Mouse (Mus musculus): ENCODE results near the gene Tut1. TPM values are rescaled to one million over a fixed set of nuclear protein-coding genes. Genes with fewer than 3 reads are reported as not detected.

Tut1 gene
- polyA plus RNA-seq, 1 experiment from 2014 or later: 19.8 TPM

GRCm38 (mm10) chr19:8982303-8983149 lies 28.9 kb downstream of the Tut1 start:
- Histone ChIP-seq H3K27ac (ENCODE audit: low read depth, low read length) (peak overlapping the region; percentile 77), H3K27me3 (ENCODE audit: control insufficient read depth, insufficient read depth, low read length) (no peaks in the 10 kb centered on the region), H3K9ac (ENCODE audit: low read depth, low read length) (0 out of 2 replicates have a peak overlapping the region, but pooled peaks have one; percentile 18), H3K36me3 (ENCODE audit: control insufficient read depth, insufficient read depth, low read length) (peaks cover 27% of the 10 kb centered on the region), H3K4me3 (ENCODE audit: low read depth, low read length) (no peak overlapping the region), H3K9me3 (replicated peaks; ENCODE audit: control insufficient read depth, low read length) (no peaks in the 10 kb centered on the region), H3K4me2 (peak overlapping the region; percentile 22), H3K4me1 (ENCODE audit: control insufficient read depth, insufficient read depth, low read length) (peaks cover 48% of the 10 kb centered on the region)
- 26% methylated on average over 5 of the region's 5 CpGs for WGBS (ENCODE audit: insufficient replicate concordance)
- no peak for ATAC-seq (replicated peaks; ENCODE audit: insufficient number of reproducible peaks, low FRiP score, low TSS enrichment)

GRCm38 (mm10) chr19:8983150-8983650 lies 29.6 kb downstream of the Tut1 start:
- no peak overlapping the region for H3K9ac ChIP-seq (ENCODE audit: low read depth, low read length)
- 0 out of 2 replicates have a peak, but pooled peaks have one; percentile 29 for ATAC-seq (replicated peaks; ENCODE audit: insufficient number of reproducible peaks, low FRiP score, low TSS enrichment)
- 6% methylated on average over 4 of the region's 4 CpGs for WGBS (ENCODE audit: insufficient replicate concordance)
- H3K36me3 ChIP-seq (ENCODE audit: control insufficient read depth, insufficient read depth, low read length): peaks cover 22% of the 10 kb centered on the region
- peak overlapping the region; percentile 22 for H3K4me2 ChIP-seq
- H3K4me3 ChIP-seq (ENCODE audit: low read depth, low read length): no peak overlapping the region
- peaks cover 53% of the 10 kb centered on the region for H3K4me1 ChIP-seq (ENCODE audit: control insufficient read depth, insufficient read depth, low read length)
- H3K27me3 ChIP-seq (ENCODE audit: control insufficient read depth, insufficient read depth, low read length): no peaks in the 10 kb centered on the region
- peak overlapping the region; percentile 77 for H3K27ac ChIP-seq (ENCODE audit: low read depth, low read length)
- no peaks in the 10 kb centered on the region for H3K9me3 ChIP-seq (replicated peaks; ENCODE audit: control insufficient read depth, low read length)

GRCm38 (mm10) chr19:8984255-8984868 lies 30.7 kb downstream of the Tut1 start:
- no peak for ATAC-seq (replicated peaks; ENCODE audit: insufficient number of reproducible peaks, low FRiP score, low TSS enrichment)
- H3K4me2 ChIP-seq: peak overlapping the region; percentile 6; the same call in 1 of the 2 replicates
- H3K9me3 ChIP-seq (replicated peaks; ENCODE audit: control insufficient read depth, low read length): no peaks in the 10 kb centered on the region
- peaks cover 10% of the 10 kb centered on the region for H3K36me3 ChIP-seq (ENCODE audit: control insufficient read depth, insufficient read depth, low read length)
- H3K9ac ChIP-seq (ENCODE audit: low read depth, low read length): no peak overlapping the region
- H3K27ac ChIP-seq (ENCODE audit: low read depth, low read length): peak overlapping the region; percentile 77; the same call in 1 of the 2 replicates
- peaks cover 60% of the 10 kb centered on the region for H3K4me1 ChIP-seq (ENCODE audit: control insufficient read depth, insufficient read depth, low read length)
- no peaks in the 10 kb centered on the region for H3K27me3 ChIP-seq (ENCODE audit: control insufficient read depth, insufficient read depth, low read length)
- H3K4me3 ChIP-seq (ENCODE audit: low read depth, low read length): no peak overlapping the region
- 23% methylated on average over 7 of the region's 7 CpGs for WGBS (ENCODE audit: insufficient replicate concordance)

GRCm38 (mm10) chr19:8985891-8986290 lies 32.2 kb downstream of the Tut1 start:
- no peak overlapping the region for H3K27ac ChIP-seq (ENCODE audit: low read depth, low read length)
- 57% methylated on average over 5 of the region's 5 CpGs for WGBS (ENCODE audit: insufficient replicate concordance)
- peaks cover 61% of the 10 kb centered on the region for H3K4me1 ChIP-seq (ENCODE audit: control insufficient read depth, insufficient read depth, low read length)
- no peak for ATAC-seq (replicated peaks; ENCODE audit: insufficient number of reproducible peaks, low FRiP score, low TSS enrichment)
- no peak overlapping the region for H3K4me2 ChIP-seq
- H3K4me3 ChIP-seq (ENCODE audit: low read depth, low read length): no peak overlapping the region
- no peaks in the 10 kb centered on the region for H3K27me3 ChIP-seq (ENCODE audit: control insufficient read depth, insufficient read depth, low read length)
- no peak overlapping the region for H3K9ac ChIP-seq (ENCODE audit: low read depth, low read length)
- H3K9me3 ChIP-seq (replicated peaks; ENCODE audit: control insufficient read depth, low read length): no peaks in the 10 kb centered on the region
- H3K36me3 ChIP-seq (ENCODE audit: control insufficient read depth, insufficient read depth, low read length): no peaks in the 10 kb centered on the region

- Histone ChIP-seq H3K9me3 (replicated peaks; ENCODE audit: control insufficient read depth, low read length) (no peaks in the 10 kb centered on the region), H3K4me3 (ENCODE audit: low read depth, low read length) (no peak overlapping the region), H3K36me3 (ENCODE audit: control insufficient read depth, insufficient read depth, low read length) (no peaks in the 10 kb centered on the region), H3K4me2 (peak overlapping the region; percentile 12), H3K4me1 (ENCODE audit: control insufficient read depth, insufficient read depth, low read length) (peaks cover 63% of the 10 kb centered on the region), H3K9ac (ENCODE audit: low read depth, low read length) (no peak overlapping the region), H3K27ac (ENCODE audit: low read depth, low read length) (peak overlapping the region; percentile 90), H3K27me3 (ENCODE audit: control insufficient read depth, insufficient read depth, low read length) (no peaks in the 10 kb centered on the region)
- ATAC-seq (replicated peaks; ENCODE audit: insufficient number of reproducible peaks, low FRiP score, low TSS enrichment): no peak
- 25% methylated on average over 2 of the region's 2 CpGs for WGBS (ENCODE audit: insufficient replicate concordance)
These were observed 34.2 kb downstream of the Tut1 start for GRCm38 (mm10) chr19:8987816-8988215.

GRCm38 (mm10) chr19:8988346-8989065 lies 34.9 kb downstream of the Tut1 start:
- Histone ChIP-seq H3K9me3 (replicated peaks; ENCODE audit: control insufficient read depth, low read length) (no peaks in the 10 kb centered on the region), H3K9ac (ENCODE audit: low read depth, low read length) (peak overlapping the region; percentile 86), H3K27me3 (ENCODE audit: control insufficient read depth, insufficient read depth, low read length) (no peaks in the 10 kb centered on the region), H3K4me2 (peak overlapping the region; percentile 76), H3K27ac (ENCODE audit: low read depth, low read length) (peak overlapping the region; percentile 90), H3K36me3 (ENCODE audit: control insufficient read depth, insufficient read depth, low read length) (no peaks in the 10 kb centered on the region), H3K4me3 (ENCODE audit: low read depth, low read length) (peak overlapping the region; percentile 70), H3K4me1 (ENCODE audit: control insufficient read depth, insufficient read depth, low read length) (peaks cover 61% of the 10 kb centered on the region)
- 15% methylated on average over 15 of the region's 15 CpGs for WGBS (ENCODE audit: insufficient replicate concordance)
- ATAC-seq (replicated peaks; ENCODE audit: insufficient number of reproducible peaks, low FRiP score, low TSS enrichment): no peak

- H3K9ac ChIP-seq (ENCODE audit: low read depth, low read length): peak within 1 kb of the TSS; percentile 86
- peaks cover 56% of the 10 kb centered on the region for H3K4me1 ChIP-seq (ENCODE audit: control insufficient read depth, insufficient read depth, low read length)
- no peaks in the 10 kb centered on the region for H3K36me3 ChIP-seq (ENCODE audit: control insufficient read depth, insufficient read depth, low read length)
- H3K9me3 ChIP-seq (replicated peaks; ENCODE audit: control insufficient read depth, low read length): no peaks in the 10 kb centered on the region
- peak within 1 kb of the TSS; percentile 76 for H3K4me2 ChIP-seq
- H3K27me3 ChIP-seq (ENCODE audit: control insufficient read depth, insufficient read depth, low read length): no peaks in the 10 kb centered on the region
- WGBS (ENCODE audit: insufficient replicate concordance): under 1% methylated on average over 42 of the region's 42 CpGs
- ATAC-seq (replicated peaks; ENCODE audit: insufficient number of reproducible peaks, low FRiP score, low TSS enrichment): peak; percentile 72
- peak within 1 kb of the TSS; percentile 70 for H3K4me3 ChIP-seq (ENCODE audit: low read depth, low read length)
- H3K27ac ChIP-seq (ENCODE audit: low read depth, low read length): peak within 1 kb of the TSS; percentile 90
These were observed 35.5 kb downstream of the Tut1 start, which contains the start of gene Ahnak for GRCm38 (mm10) chr19:8989066-8989566. TSS of gene Ahnak (plus strand) at chr19:8989284.

All from heart, embryonic 11.5 days (tissue).